Mouse (Mus musculus): ENCODE measurements at regions not wholly inside any gene's neighbourhood (a gene's known extent, or its start where the extent isn't known, plus 50 kb on each side); places are given as distances from the start of the nearest gene placed in this dataset.

- DNase-seq, result no peak
Measured at GRCm38 (mm10) chr3:154513566-154513965, 82.9 kb upstream of the Cryz start.

DNA sequence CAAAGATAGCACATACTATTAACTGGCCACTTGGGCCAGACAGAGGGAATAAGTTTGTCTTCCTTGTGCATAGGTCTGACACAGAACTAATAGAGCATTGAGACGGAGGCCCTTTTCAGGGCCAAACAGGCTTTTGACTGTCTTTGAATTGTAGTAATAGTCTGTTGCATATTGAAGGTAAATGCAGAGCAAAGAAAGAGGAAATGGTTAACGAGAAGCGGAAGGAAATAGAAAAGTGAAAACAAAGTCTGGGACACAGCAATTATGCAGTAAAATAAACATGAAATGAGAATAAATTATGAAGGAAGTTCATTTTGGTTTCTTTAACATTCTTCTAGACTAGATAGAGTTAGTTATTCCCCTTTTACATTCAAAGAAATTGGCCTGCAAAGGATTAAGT is 86.4 kb upstream of the Cryz start:
- no peak for DNase-seq

- no peak for DNase-seq
Measured at GRCm38 (mm10) chr3:154509394-154509793, 87.1 kb upstream of the Cryz start.

GRCm38 (mm10) chr3:154493387-154493920 is 103.1 kb upstream of the Cryz start:
- no peak for DNase-seq

DNA sequence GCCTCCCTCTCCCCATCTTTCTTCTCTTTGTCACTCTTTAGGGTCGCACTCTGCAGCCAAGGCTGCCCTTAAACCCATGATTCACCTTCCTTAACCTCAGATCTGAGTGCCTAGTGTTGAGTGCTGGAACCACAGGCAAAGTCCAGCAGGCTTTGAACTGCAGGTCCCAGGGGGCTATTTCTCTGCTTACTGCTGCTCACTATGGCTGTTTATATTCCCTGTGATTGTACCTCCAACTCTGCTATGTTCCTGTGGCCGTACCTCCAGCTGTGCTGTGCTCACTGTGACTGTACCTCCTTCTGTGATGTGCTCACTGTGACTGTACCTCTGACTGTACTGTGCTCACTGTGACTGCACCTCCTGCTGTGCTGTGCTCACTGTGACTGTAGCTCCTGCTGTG is 124.1 kb upstream of the Cryz start:
- no peak for DNase-seq

GRCm38 (mm10) chr3:154467581-154468374 is 128.7 kb upstream of the Cryz start:
- DNase-seq, result peak; percentile 18

DNA sequence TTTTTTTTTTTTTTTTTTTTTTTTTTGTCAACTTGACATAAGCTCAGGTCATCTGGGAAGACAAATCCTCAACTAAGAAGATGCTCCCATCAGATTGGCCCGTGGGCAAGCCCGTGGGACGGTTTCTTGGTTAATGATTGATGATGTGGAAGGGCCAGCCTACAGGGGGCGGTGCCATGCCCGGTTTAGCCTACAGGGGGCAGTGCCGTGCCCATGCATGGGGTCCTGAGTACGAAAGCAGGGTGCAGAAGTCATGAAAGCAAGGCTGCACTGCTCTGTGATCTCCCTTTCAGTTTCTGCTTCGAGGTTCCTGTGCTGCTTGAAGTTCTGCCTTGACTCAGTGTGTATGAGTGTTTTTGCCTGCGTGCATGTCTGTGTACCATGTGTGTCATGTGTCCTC is 127.7 kb upstream of the Lhx8 start:
- no peak for DNase-seq

- no peak for DNase-seq
Measured at GRCm38 (mm10) chr3:154453025-154453424, 122.6 kb upstream of the Lhx8 start.

DNA sequence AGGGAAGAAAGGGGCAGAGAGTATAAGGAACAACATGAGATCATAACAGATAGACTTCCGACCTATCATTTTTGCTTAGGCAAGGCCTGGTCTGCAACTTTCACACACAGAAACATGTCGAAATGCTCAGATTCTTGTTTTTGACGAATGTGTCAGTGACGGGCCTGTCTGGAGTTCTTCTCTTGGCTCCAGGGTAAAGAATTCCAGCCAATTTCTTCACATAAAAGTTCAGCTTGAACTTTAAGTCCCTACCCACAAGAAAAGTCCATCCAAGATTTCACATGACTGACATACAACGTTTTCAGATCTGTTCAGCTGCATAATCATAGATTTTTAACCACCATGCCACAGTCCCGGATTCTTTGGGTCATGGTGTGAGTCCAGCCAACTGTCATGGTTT is 122.1 kb upstream of the Lhx8 start:
- no peak for DNase-seq

DNA sequence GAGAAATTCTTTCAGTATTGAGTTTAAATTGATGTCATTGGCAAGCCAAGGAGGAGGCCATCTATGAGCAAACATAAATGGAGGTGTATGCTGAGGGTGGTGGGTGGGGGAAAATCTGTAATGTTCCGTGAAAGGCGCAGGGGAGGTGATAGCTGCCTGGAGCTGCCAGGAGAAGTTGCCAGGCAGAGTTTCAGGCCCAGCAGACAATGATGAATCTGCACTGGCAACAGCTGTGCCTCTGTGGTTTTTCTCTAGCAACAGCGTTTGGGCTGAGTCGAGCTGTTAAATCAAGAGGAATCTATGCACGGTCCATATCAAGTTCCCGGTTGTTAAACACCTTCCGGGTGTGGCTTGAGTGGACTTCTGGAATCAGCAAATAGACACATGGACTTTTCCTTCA is 120.7 kb upstream of the Lhx8 start:
- DNase-seq, result no peak

DNA sequence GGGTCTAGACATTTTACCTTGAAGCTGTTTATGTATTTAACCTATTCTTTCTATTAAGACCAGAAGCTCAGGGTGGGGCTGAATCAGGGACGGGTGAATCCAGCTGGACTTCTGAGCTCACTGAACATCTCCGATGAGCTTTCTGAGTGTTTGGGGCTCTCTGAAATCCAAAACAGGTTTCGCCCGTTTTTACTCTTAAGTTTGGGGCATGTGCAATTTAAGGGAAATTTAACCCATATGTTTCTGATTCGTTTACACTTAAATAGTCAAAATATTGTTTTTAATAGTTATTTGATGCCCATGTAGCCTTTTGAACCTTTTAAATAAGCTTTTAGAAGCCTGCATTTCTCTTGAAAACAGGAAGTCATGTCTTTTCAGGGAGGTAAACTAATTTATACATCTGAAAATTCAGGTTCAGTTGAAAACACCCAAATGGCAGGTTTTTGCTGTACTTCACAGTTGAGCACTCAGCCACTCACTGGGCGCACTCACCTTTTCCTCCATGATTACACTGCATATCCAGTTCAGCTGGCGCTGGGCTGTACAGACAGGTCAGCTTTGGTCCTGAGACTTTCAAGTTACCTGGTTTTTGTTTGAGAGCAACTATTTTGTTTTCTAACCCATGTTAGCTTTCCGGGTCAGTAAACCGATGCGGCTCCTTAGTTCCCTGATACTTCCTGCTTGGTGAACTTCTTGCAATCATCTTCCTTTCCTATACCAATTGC is 113.1 kb upstream of the Lhx8 start:
- DNase-seq, result no peak

DNA sequence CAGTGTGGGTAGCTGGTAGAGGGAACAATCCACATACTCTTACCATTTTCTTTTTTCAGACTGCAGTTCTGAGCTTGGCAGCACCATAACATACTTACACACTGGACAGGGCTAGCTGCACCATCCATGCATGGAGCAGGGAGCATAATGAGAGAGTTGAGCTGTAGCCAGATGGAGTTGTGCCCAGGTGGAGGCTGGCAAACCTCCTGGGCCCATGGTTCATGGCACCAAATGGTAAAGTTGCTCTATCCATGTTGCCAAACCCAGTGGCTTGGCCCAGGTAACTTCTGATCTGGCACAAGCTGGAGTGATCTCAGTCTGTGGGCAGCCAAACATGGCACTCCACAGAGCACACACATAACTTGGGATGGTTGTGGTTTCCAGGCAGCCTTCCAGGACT is 111.0 kb upstream of the Lhx8 start:
- no peak for DNase-seq

DNA sequence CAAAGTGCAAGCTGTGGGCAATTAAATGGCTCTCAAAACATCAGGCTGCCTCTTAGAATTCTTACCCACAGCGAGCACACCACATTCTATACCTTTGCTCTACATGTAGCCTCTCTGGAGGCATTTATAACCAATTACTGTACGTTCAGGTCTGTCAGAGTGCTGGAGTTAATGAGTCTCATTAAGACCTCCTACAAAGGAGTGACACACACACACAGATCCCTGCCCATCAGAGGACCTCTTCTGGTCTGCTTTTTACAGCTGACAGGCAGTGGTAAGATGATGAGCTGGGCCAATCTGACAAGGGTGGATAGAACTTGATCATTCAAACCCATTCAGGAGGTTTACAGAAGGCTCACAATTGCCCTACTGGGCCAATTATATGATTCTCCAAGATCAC is 110.4 kb upstream of the Lhx8 start:
- DNase-seq, result no peak

GRCm38 (mm10) chr3:154430856-154431255 is 100.4 kb upstream of the Lhx8 start:
- DNase-seq, result no peak

DNA sequence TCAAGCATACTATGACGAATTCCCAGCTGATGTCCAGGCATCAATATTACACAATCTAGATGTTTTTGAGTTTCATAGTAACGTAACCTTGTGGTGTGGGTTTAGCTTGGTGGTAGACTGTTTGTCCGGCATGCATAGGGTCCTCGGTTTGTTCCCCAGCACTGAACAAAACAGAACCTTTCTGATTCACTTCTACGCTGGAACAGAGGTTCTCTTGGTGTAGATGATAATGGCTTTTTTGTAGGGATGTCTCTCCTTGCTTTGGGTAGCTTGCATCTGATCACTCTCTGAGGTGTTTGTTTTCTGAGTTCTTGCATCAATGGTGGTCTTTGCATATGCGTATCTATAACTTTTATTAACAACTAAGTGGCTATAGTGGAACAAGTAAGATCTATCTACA is 99.2 kb upstream of the Lhx8 start:
- DNase-seq, result no peak

- DNase-seq, result no peak
Measured at GRCm38 (mm10) chr3:154424589-154424988, 94.1 kb upstream of the Lhx8 start.

GRCm38 (mm10) chr3:154421461-154421950 is 91.0 kb upstream of the Lhx8 start:
- DNase-seq, result no peak

GRCm38 (mm10) chr3:154418177-154418832 is 87.8 kb upstream of the Lhx8 start:
- DNase-seq, result no peak

GRCm38 (mm10) chr3:154414358-154414757 is 83.9 kb upstream of the Lhx8 start:
- no peak for DNase-seq

- no peak for DNase-seq
Measured at GRCm38 (mm10) chr3:154410292-154410691, 79.8 kb upstream of the Lhx8 start.

GRCm38 (mm10) chr3:154402081-154402480 is 71.6 kb upstream of the Lhx8 start:
- DNase-seq, result no peak

GRCm38 (mm10) chr3:154393626-154394025 is 63.2 kb upstream of the Lhx8 start:
- no peak for DNase-seq

GRCm38 (mm10) chr3:154391629-154392028 is 61.2 kb upstream of the Lhx8 start:
- DNase-seq, result no peak
